Mouse (Mus musculus): Measurements from ENCODE around the gene Cyb561d1.

The Cyb561d1 gene

GRCm38 (mm10) chr3:108167499-108167898 lies 33.5 kb downstream of the Cyb561d1 start:
- DNase-seq (ENCODE audit: low read depth, low spot score) = no peak

DNA sequence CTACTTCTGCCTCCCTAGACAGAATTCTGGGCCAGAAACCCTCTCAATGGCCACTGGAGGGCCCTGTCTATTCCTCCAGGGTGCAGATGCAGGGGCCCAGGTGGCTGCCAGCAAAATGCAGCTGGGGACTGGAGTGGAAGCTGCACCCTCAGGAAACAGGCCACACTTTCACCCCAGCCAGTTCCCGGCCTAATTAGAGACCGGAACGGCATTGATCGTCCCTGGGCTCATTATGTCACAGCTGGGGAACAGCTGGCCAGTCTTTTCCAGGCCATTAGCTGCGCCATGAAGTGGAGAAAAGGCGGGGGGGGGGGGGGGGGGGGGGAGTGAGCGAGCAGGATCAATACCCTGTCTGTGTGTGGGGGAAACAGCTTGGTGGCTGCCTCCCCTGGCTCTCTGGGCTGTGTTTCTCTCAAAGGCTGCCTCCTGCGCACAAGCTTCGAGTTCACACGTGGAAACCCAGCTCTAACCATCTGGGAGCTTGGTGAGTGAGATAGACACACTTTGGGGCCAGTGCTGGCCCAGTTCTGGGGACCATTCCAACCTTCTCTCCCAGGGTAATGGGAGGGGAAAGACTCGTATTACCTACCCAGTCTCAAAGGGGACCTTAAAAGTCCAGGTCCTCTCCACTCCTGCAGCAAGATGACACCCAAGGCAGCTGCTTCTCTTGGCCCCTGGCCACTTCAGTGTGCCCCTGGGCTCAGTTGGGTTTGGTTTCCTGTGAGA lies 34.4 kb downstream of the Cyb561d1 start:
- DNase-seq (ENCODE audit: low read depth, low spot score) = peak; percentile 46

GRCm38 (mm10) chr3:108165532-108166315 lies 35.3 kb downstream of the Cyb561d1 start:
- DNase-seq (ENCODE audit: low read depth, low spot score) = no peak

GRCm38 (mm10) chr3:108164807-108165206 lies 36.2 kb downstream of the Cyb561d1 start:
- DNase-seq (ENCODE audit: low read depth, low spot score) = peak; percentile 90

GRCm38 (mm10) chr3:108164091-108164490 lies 36.9 kb downstream of the Cyb561d1 start:
- no peak for DNase-seq (ENCODE audit: low read depth, low spot score)

DNA sequence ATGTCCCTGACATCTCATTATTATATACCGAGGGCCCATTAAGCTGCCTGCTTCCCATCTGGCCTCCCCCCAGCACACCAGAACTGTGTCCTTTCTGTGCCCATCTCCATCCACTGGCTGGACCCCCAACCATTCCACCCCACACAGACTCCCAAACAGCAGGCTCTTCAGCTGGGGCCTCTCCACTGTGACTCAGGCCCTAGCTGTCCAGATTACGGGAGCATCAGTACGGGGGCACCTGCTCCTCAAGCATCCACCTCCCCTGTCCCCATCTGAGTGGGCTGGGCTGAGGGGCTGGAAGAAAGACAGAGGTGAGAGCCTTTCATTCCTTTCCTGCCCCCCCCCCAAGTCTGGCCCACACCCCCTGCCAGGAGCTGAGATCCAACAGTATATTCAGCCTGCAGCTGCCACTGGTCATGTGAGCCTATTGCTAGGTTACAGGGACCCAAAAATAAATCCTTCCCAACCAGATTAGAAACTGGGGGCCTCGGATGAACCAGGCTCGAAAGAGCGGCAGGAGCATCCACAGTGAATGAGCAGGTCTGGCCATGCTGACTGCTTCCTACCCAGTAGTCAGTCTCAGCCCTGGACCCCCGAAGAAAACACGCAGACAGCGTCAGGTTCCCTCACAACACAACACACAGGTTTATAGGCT lies 42.5 kb downstream of the Cyb561d1 start:
- DNase-seq (ENCODE audit: low read depth, low spot score) = no peak

DNA sequence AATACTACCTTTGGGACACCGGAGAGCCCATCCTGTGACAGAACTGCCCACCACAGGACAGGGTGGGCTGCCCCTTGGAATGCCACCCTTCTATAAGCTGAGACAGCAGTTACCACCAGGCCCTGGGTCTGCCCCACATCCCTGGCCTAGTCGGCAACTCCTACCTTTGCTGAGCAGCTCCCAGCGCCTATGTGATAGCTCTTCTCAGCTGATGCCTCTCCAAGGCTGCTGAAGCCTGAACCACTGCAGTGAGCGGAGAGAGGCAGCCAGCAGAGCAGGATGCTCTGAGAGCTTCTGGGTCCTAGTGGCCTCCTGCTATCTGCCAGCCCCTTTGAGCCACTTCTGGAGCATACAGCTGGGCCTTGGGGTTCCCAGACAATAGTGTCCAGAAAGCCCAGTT lies 46.4 kb downstream of the Cyb561d1 start, which contains the start of gene Gpr61:
TSS of gene Gpr61 (minus strand) at position 227 of the 400 bp plus-strand sequence.
- no peak for DNase-seq (ENCODE audit: low read depth, low spot score)

- no peak for DNase-seq (ENCODE audit: low read depth, low spot score)
Measured at GRCm38 (mm10) chr3:108152290-108152689, 48.7 kb downstream of the Cyb561d1 start.

GRCm38 (mm10) chr3:108147386-108148235 lies 53.4 kb downstream of the Cyb561d1 start:
- DNase-seq (ENCODE audit: low read depth, low spot score) = peak; percentile 97

DNA sequence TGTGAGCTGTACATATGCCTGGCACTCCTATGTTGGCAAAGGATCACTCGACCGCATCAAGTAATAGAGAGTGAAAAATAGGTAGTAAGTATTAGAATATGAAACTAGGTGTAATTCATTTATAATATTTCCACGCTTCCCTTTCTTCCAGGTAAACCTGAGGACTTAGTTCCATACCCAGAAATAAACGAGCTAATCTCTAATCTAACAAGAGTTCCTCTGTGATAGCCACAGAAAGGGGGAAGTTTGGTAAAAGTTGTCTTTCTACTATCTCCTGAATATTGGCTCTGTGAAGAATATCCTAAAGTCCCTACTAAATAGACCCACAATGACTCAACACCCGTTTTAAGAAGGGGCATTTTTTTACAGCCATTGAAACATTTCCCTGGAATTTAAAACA lies 54.3 kb downstream of the Cyb561d1 start:
- peak; percentile 39 for DNase-seq (ENCODE audit: low read depth, low spot score)

All from 3T3-L1 (cell line).